Mouse (Mus musculus) lung, embryonic 14.5 days (tissue): ENCODE measurements around the gene Tlx2. TPM values are rescaled to one million over a fixed set of nuclear protein-coding genes. Genes with fewer than 3 reads are reported as not detected.

Experiments used
- ATAC-seq: fragments of 200-750 bp; cut with Nextera tagmentation; 2 replicates; pipeline ENCODE4 v1.8.0; 2017; ENCODE audit warnings: mild to moderate bottlenecking, moderate TSS enrichment, moderate library complexity; ENCODE audit not compliant: insufficient read depth
- DNase-seq: peaks from one replicate; pipeline ENCODE4 v3.0.0-alpha.2; 2015
- H3K27ac ChIP-seq: fragments of 300-500 bp; sonication (generic); 2 replicates; pipeline ENCODE4 v1.5.1; 2014; ENCODE audit warnings: low read depth, mild to moderate bottlenecking, moderate library complexity
- H3K27me3 ChIP-seq: fragments of 300-500 bp; sonication (generic); 2 replicates; pipeline ENCODE4 v1.6.1; 2014; ENCODE audit warnings: low read length, control low read depth; ENCODE audit not compliant: insufficient read depth
- H3K36me3 ChIP-seq: fragments of 300-500 bp; sonication (generic); 2 replicates; pipeline ENCODE4 v1.6.1; 2014; ENCODE audit warnings: control low read depth; ENCODE audit not compliant: insufficient read depth
- H3K4me1 ChIP-seq: fragments of 300-500 bp; sonication (generic); 2 replicates; pipeline ENCODE4 v1.6.1; 2014; ENCODE audit warnings: antibody characterized with exemption, control low read depth; ENCODE audit not compliant: insufficient read depth
- H3K4me2 ChIP-seq: fragments of 300-500 bp; sonication (generic); 2 replicates; pipeline ENCODE4 v1.6.1; 2014; ENCODE audit warnings: mild to moderate bottlenecking
- H3K4me3 ChIP-seq: fragments of 300-500 bp; sonication (generic); 2 replicates; pipeline ENCODE4 v1.5.1; 2014; ENCODE audit warnings: low read depth, low read length
- H3K9ac ChIP-seq: fragments of 300-500 bp; sonication (generic); 2 replicates; pipeline ENCODE4 v1.6.1; 2014
- H3K9me3 ChIP-seq: fragments of 300-500 bp; sonication (generic); 2 replicates; pipeline ENCODE4 v1.6.1; 2016; ENCODE audit warnings: low read depth, low read length, control low read depth
- CTCF ChIP-seq: IDR thresholded peaks from 2 replicates; pipeline ENCODE4 v1.5.1; 2016; ENCODE audit warnings: antibody characterized with exemption, low read depth
- WGBS: fragments of 180-500 bp; shearing (Covaris S2); extraction: QIAGEN DNeasy Blood & Tissue Kit; methylation state at CpG from one replicate; pipeline ENCODE4 v1.1.7; 2014; 5-methylcytosine and 5-hydroxymethylcytosine counted together
- polyA plus RNA-seq: library from polyadenylated mRNA; unstranded; fragments of >200 nt; fragmentation: Nextera tagmentation; extraction: Ambion mirVana; gene quantifications from 2 replicates; pipeline ENCODE4 v1.2.1, GENCODE M21; 2014

Gene Tlx2
- polyA plus RNA-seq, 1 experiment from 2014 or later = 0.25 TPM

- Histone ChIP-seq H3K4me3 (peak overlapping the region; percentile 55), H3K4me1 (0 out of 2 replicates have a peak, but pooled peaks cover 9% of the 10 kb centered on the region), H3K9me3 (no peaks in the 10 kb centered on the region), H3K9ac (peak overlapping the region; percentile 66), H3K36me3 (no peaks in the 10 kb centered on the region), H3K4me2 (peak overlapping the region; percentile 78), H3K27ac (peak overlapping the region; percentile 93), H3K27me3 (no peaks in the 10 kb centered on the region)
- 0% methylated on average over 31 of the region's 31 CpGs for WGBS
- ATAC-seq (peak; percentile 21), DNase-seq (peak; percentile 67)
- TF ChIP-seq CTCF = peak; percentile 24; the same call in 1 of the 2 replicates
Observed at GRCm38 (mm10) chr6:83032769-83033191, 37.3 kb downstream of the Tlx2 start.

- Histone ChIP-seq H3K9ac (peak overlapping the region; percentile 66), H3K36me3 (no peaks in the 10 kb centered on the region), H3K27me3 (no peaks in the 10 kb centered on the region), H3K27ac (no peak overlapping the region), H3K4me1 (0 out of 2 replicates have a peak, but pooled peaks cover 8% of the 10 kb centered on the region), H3K4me3 (peak overlapping the region; percentile 55), H3K9me3 (no peaks in the 10 kb centered on the region), H3K4me2 (peak overlapping the region; percentile 78)
- WGBS = 39% methylated on average over 18 of the region's 18 CpGs
- no peak for ATAC-seq
- TF ChIP-seq CTCF = no peak
- DNase-seq = no peak
Observed at GRCm38 (mm10) chr6:83031921-83032590, 38.0 kb downstream of the Tlx2 start.

- WGBS = 76% methylated on average over 7 of the region's 7 CpGs
Observed at GRCm38 (mm10) chr6:83031111-83031510, 39.0 kb downstream of the Tlx2 start.

GRCm38 (mm10) chr6:83029777-83030176 lies 40.3 kb downstream of the Tlx2 start:
- DNase-seq (no peak), ATAC-seq (no peak)
- TF ChIP-seq CTCF = no peak
- Histone ChIP-seq H3K9ac (no peak overlapping the region), H3K4me1 (0 out of 2 replicates have a peak, but pooled peaks cover 7% of the 10 kb centered on the region), H3K27ac (no peak overlapping the region), H3K9me3 (no peaks in the 10 kb centered on the region), H3K27me3 (no peaks in the 10 kb centered on the region), H3K4me3 (no peak overlapping the region), H3K4me2 (no peak overlapping the region), H3K36me3 (no peaks in the 10 kb centered on the region)
- 37% methylated on average over 10 of the region's 10 CpGs for whole genome bisulfite sequencing

More at GRCm38 (mm10) chr6:83031111-83031510, 39.0 kb downstream of the Tlx2 start:
- no peak overlapping the region for H3K27ac ChIP-seq
- H3K4me3 ChIP-seq = no peak overlapping the region
- H3K27me3 ChIP-seq = no peaks in the 10 kb centered on the region
- ATAC-seq (no peak), DNase-seq (no peak)
- no peak overlapping the region for H3K4me2 ChIP-seq
- H3K9me3 ChIP-seq = no peaks in the 10 kb centered on the region
- no peaks in the 10 kb centered on the region for H3K36me3 ChIP-seq
- no peak overlapping the region for H3K9ac ChIP-seq
- H3K4me1 ChIP-seq = 0 out of 2 replicates have a peak, but pooled peaks cover 7% of the 10 kb centered on the region
- no peak for TF ChIP-seq CTCF

GRCm38 (mm10) chr6:83027706-83028105 lies 42.4 kb downstream of the Tlx2 start:
- H3K9ac ChIP-seq = no peak overlapping the region
- ATAC-seq (peak; percentile 31; the same call in 1 of the 2 replicates), DNase-seq (peak; percentile 44)
- no peaks in the 10 kb centered on the region for H3K27me3 ChIP-seq
- 0 out of 2 replicates have a peak, but pooled peaks cover 3% of the 10 kb centered on the region for H3K4me1 ChIP-seq
- no peaks in the 10 kb centered on the region for H3K9me3 ChIP-seq
- peak overlapping the region; percentile 18; the same call in 1 of the 2 replicates for H3K4me2 ChIP-seq
- H3K36me3 ChIP-seq = no peaks in the 10 kb centered on the region
- H3K4me3 ChIP-seq = no peak overlapping the region
- WGBS = 30% methylated on average over 7 of the region's 9 CpGs
- no peak for TF ChIP-seq CTCF
- H3K27ac ChIP-seq = no peak overlapping the region

GRCm38 (mm10) chr6:83027293-83027692 lies 42.8 kb downstream of the Tlx2 start:
- no peaks in the 10 kb centered on the region for H3K27me3 ChIP-seq
- 0 out of 2 replicates have a peak, but pooled peaks cover 3% of the 10 kb centered on the region for H3K4me1 ChIP-seq
- H3K27ac ChIP-seq = no peak overlapping the region
- TF ChIP-seq CTCF = no peak
- H3K9ac ChIP-seq = no peak overlapping the region
- DNase-seq = no peak
- no peaks in the 10 kb centered on the region for H3K36me3 ChIP-seq
- no peak for ATAC-seq
- WGBS = 72% methylated on average over 8 of the region's 8 CpGs
- H3K9me3 ChIP-seq = no peaks in the 10 kb centered on the region
- H3K4me3 ChIP-seq = no peak overlapping the region
- H3K4me2 ChIP-seq = no peak overlapping the region

- no peak for ATAC-seq
- no peak overlapping the region for H3K4me2 ChIP-seq
- no peaks in the 10 kb centered on the region for H3K9me3 ChIP-seq
- no peaks in the 10 kb centered on the region for H3K36me3 ChIP-seq
- no peak overlapping the region for H3K9ac ChIP-seq
- 79% methylated on average over 4 of the region's 4 CpGs for WGBS
- DNase-seq = no peak
- H3K4me3 ChIP-seq = no peak overlapping the region
- H3K4me1 ChIP-seq = no peaks in the 10 kb centered on the region
- no peak overlapping the region for H3K27ac ChIP-seq
- H3K27me3 ChIP-seq = no peaks in the 10 kb centered on the region
- TF ChIP-seq CTCF = no peak
Observed at GRCm38 (mm10) chr6:83025221-83025620, 44.9 kb downstream of the Tlx2 start.
